Mouse (Mus musculus): ENCODE results near the gene Zfp462. TPM values are rescaled to one million over a fixed set of nuclear protein-coding genes. Genes with fewer than 3 reads are reported as not detected.

The Zfp462 gene
- polyA plus RNA-seq, 1 experiment from 2014 or later, result 9.0 TPM

DNA sequence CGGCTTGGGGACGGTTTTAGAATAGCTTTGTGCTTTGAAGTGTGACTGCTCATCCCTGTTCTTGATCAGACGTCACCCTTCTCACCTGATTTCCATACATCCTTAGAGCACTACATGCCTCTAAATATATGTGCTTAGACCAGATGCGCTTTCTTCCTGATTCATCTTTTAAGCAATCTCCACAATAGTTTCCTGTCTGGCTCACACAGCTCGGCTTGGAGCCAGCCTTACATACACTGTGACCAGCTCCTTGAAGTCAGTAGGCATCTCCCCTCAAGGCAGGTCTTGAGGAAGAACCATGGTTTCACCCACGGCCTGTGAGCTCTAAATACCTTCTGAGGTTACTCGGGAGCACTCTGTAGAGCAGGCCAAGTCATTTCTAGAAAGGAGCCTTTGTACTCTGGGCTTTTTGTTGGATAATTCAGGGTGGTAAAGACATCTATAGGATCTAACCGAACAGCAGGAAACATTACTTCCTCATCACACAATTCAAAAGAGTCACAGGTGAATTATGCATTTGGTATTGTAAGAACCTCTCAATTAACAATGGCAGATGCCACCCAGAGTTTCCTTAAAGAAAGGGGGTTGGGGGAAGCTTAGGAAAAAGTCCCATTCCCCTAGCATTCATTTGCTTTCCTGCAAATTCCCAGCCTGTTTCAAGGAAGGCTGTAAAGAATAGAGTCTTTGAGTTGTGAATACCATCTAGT lies 95.6 kb downstream of the Zfp462 start:
- Histone ChIP-seq H3K9ac (ENCODE audit: low read depth, low read length) (no peak overlapping the region), H3K4me2 (ENCODE audit: low read length) (no peak overlapping the region), H3K4me1 (ENCODE audit: control insufficient read depth, insufficient read depth, low read depth, low read length) (peaks cover 8% of the 10 kb centered on the region), H3K9me3 (ENCODE audit: control insufficient read depth, low read length) (no peaks in the 10 kb centered on the region), H3K36me3 (ENCODE audit: control insufficient read depth, insufficient read depth, low read length) (no peaks in the 10 kb centered on the region), H3K27ac (ENCODE audit: low read depth, low read length) (0 out of 2 replicates have a peak overlapping the region, but pooled peaks have one; percentile 9), H3K27me3 (replicated peaks; ENCODE audit: control insufficient read depth, insufficient read depth, low read length) (no peaks in the 10 kb centered on the region), H3K4me3 (ENCODE audit: low read length) (no peak overlapping the region)
- no peak for ATAC-seq
- WGBS, result 50% methylated on average over 8 of the region's 8 CpGs

DNA sequence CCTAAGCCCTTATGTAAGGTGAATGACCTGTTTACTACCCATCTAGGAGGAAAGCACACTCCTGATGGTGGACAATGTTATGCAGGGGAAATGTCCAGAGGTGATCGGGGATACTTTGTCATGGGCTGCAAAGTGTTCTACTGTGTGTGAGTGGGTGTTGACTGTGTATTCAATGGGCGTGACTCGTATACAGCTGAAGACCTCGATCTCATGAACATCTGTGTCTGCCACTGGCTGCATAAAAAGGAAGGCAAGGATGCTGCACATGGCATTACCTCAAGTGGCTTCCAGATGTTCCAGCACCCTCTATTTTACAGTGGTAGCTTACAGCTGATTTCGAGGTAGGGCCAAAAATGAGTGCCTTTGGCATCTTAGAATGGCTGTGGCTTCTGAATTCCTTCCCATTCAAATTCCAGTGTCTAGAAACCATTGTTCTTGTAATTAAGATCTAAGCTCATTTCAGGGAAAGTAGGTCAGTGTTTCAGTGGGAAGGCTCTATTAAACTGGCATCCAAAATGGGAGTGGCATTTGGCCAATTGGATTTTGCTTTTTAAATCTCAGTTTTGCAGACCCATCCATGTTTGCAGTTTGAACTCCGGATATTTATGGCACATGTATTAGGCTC lies 96.4 kb downstream of the Zfp462 start:
- peaks cover 8% of the 10 kb centered on the region for H3K4me1 ChIP-seq (ENCODE audit: control insufficient read depth, insufficient read depth, low read depth, low read length)
- H3K4me2 ChIP-seq (ENCODE audit: low read length), result no peak overlapping the region
- H3K9me3 ChIP-seq (ENCODE audit: control insufficient read depth, low read length), result no peaks in the 10 kb centered on the region
- H3K4me3 ChIP-seq (ENCODE audit: low read length), result no peak overlapping the region
- no peak overlapping the region for H3K9ac ChIP-seq (ENCODE audit: low read depth, low read length)
- WGBS, result 78% methylated on average over 6 of the region's 6 CpGs
- ATAC-seq, result no peak
- no peak overlapping the region for H3K27ac ChIP-seq (ENCODE audit: low read depth, low read length)
- H3K27me3 ChIP-seq (replicated peaks; ENCODE audit: control insufficient read depth, insufficient read depth, low read length), result no peaks in the 10 kb centered on the region
- no peaks in the 10 kb centered on the region for H3K36me3 ChIP-seq (ENCODE audit: control insufficient read depth, insufficient read depth, low read length)

DNA sequence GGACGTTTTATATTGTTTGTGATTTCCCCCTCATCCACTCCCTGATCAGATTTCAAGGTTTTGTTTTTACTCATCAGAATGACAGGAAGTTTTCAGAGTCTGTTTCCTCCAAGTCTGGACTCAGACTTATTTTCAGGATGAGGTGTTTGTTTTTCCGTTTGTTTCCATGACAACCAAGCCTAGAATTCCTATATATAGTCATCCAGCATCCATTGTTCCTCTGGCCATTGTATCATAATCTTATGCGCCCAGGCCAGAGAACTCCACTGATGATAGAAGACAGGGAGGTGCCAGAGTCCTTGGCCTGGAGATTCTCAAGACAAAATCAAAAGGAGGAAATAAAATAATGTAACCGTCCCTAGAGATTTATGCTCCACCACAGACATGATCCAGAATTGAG lies 97.7 kb downstream of the Zfp462 start:
- Histone ChIP-seq H3K9ac (ENCODE audit: low read depth, low read length) (no peak overlapping the region), H3K27ac (ENCODE audit: low read depth, low read length) (no peak overlapping the region), H3K4me1 (ENCODE audit: control insufficient read depth, insufficient read depth, low read depth, low read length) (peaks cover 8% of the 10 kb centered on the region), H3K4me3 (ENCODE audit: low read length) (no peak overlapping the region), H3K9me3 (ENCODE audit: control insufficient read depth, low read length) (no peaks in the 10 kb centered on the region), H3K4me2 (ENCODE audit: low read length) (no peak overlapping the region), H3K36me3 (ENCODE audit: control insufficient read depth, insufficient read depth, low read length) (no peaks in the 10 kb centered on the region), H3K27me3 (replicated peaks; ENCODE audit: control insufficient read depth, insufficient read depth, low read length) (no peaks in the 10 kb centered on the region)
- WGBS, result 42% methylated on average over 4 of the region's 4 CpGs
- no peak; the same call in 1 of the 2 replicates for ATAC-seq

DNA sequence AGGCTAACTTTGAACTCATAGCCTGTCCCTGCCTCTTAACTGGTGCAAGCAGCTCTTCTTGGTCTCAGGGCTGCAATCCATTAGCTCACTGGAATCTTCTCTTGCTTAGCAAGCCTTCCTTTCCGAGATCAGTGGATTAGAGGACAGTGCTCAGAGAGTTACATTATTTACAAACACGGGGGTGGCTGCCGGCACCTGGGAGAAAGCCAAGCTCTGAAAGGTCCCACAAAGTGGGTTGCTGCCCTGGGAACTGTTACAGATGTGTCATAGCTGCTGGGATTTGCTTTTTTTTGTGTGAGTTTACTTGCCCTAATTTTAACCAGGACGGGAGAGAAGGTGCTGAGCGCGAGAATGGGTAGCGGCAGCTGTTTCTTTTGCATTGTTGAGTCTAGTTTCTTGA lies 102.4 kb downstream of the Zfp462 start:
- ATAC-seq, result no peak
- H3K27ac ChIP-seq (ENCODE audit: low read depth, low read length), result no peak overlapping the region
- no peaks in the 10 kb centered on the region for H3K9me3 ChIP-seq (ENCODE audit: control insufficient read depth, low read length)
- no peaks in the 10 kb centered on the region for H3K27me3 ChIP-seq (replicated peaks; ENCODE audit: control insufficient read depth, insufficient read depth, low read length)
- H3K36me3 ChIP-seq (ENCODE audit: control insufficient read depth, insufficient read depth, low read length), result peaks cover 7% of the 10 kb centered on the region; the same call in 1 of the 2 replicates
- H3K9ac ChIP-seq (ENCODE audit: low read depth, low read length), result no peak overlapping the region
- no peak overlapping the region for H3K4me3 ChIP-seq (ENCODE audit: low read length)
- 79% methylated on average over 7 of the region's 7 CpGs for WGBS
- H3K4me2 ChIP-seq (ENCODE audit: low read length), result no peak overlapping the region
- peaks cover 5% of the 10 kb centered on the region for H3K4me1 ChIP-seq (ENCODE audit: control insufficient read depth, insufficient read depth, low read depth, low read length)

DNA sequence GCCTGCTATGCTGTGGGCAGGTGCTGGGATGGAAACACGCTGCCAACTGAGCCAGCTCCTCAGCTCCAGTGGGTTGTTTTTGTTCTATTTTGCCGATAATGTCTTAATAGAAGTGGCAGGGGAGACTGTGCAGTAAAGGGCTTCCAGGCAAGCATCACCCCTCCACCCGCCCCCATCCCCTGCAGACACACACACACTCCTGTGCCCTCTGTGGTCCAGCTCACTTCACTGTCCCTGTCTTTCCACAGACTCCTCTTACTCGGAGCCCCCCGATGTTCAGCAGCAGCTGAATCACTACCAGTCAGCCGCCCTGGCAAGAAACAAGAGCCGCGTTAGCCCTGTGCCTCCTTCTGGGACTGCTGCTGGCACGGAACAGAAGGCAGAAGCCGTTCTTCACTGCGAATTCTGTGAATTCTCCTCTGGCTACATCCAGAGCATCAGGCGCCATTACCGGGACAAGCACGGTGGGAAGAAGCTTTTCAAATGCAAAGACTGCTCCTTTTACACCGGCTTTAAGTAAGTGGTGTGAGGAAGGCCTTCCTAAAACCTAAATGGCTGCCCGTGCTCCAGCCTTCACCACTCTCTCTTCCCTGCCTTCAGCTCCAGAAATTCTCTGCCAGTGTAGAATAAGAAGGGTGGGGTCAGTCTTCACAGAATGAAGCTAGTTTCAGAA lies 105.2 kb downstream of the Zfp462 start:
- Histone ChIP-seq H3K27ac (ENCODE audit: low read depth, low read length) (peak overlapping the region; percentile 57), H3K36me3 (ENCODE audit: control insufficient read depth, insufficient read depth, low read length) (peaks cover 18% of the 10 kb centered on the region; the same call in 1 of the 2 replicates), H3K4me1 (ENCODE audit: control insufficient read depth, insufficient read depth, low read depth, low read length) (peaks cover 5% of the 10 kb centered on the region; the same call in 1 of the 2 replicates), H3K4me2 (ENCODE audit: low read length) (no peak overlapping the region), H3K9ac (ENCODE audit: low read depth, low read length) (no peak overlapping the region), H3K9me3 (ENCODE audit: control insufficient read depth, low read length) (no peaks in the 10 kb centered on the region), H3K27me3 (replicated peaks; ENCODE audit: control insufficient read depth, insufficient read depth, low read length) (no peaks in the 10 kb centered on the region), H3K4me3 (ENCODE audit: low read length) (no peak overlapping the region)
- 46% methylated on average over 16 of the region's 16 CpGs for whole genome bisulfite sequencing
- peak; percentile 60 for ATAC-seq

DNA sequence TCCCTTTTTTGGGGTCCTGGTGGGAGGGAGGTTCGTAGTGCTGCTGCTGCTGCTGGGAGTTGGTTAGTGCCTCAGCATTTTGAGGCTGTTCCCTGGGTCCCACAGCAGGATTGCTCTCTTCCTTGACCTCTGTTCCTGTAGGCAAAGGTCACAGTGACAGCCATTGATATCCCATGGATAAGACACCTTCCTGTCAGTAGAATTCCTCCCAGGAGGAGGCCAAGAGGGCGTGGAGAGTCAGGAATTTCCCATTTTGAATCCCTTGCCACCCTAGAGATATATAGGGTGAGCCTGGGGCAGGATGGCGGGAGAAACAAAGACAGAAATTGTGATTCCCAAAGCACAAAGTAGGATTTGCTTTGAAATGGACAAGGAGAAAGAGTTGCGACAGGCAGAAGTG lies 106.5 kb downstream of the Zfp462 start:
- H3K4me3 ChIP-seq (ENCODE audit: low read length), result no peak overlapping the region
- no peak for ATAC-seq
- peaks cover 22% of the 10 kb centered on the region for H3K36me3 ChIP-seq (ENCODE audit: control insufficient read depth, insufficient read depth, low read length)
- no peak overlapping the region for H3K4me2 ChIP-seq (ENCODE audit: low read length)
- no peaks in the 10 kb centered on the region for H3K27me3 ChIP-seq (replicated peaks; ENCODE audit: control insufficient read depth, insufficient read depth, low read length)
- no peak overlapping the region for H3K9ac ChIP-seq (ENCODE audit: low read depth, low read length)
- peaks cover 5% of the 10 kb centered on the region; the same call in 1 of the 2 replicates for H3K4me1 ChIP-seq (ENCODE audit: control insufficient read depth, insufficient read depth, low read depth, low read length)
- H3K27ac ChIP-seq (ENCODE audit: low read depth, low read length), result no peak overlapping the region
- H3K9me3 ChIP-seq (ENCODE audit: control insufficient read depth, low read length), result no peaks in the 10 kb centered on the region
- 93% methylated on average over 4 of the region's 4 CpGs for WGBS

DNA sequence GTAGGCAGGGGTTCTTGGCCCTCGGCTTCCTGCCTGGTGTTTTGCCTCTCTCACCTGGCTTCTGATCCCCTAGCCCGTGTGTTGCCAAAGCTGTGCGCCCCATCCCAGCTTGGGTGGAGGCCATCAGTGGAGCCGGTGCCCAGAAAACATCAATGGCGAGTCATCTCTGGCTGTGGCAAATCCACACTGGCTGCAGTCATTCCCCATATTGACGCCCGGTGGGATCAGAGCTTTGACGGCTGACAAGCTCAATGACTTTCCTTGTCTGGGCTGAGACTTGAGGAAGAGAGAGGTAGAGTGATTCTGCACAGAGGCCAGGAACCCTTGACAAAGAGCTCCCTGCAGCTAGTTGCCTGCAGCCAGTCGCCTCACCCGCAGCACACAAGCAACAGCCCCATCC lies 107.8 kb downstream of the Zfp462 start:
- Histone ChIP-seq H3K27me3 (replicated peaks; ENCODE audit: control insufficient read depth, insufficient read depth, low read length) (no peaks in the 10 kb centered on the region), H3K4me1 (ENCODE audit: control insufficient read depth, insufficient read depth, low read depth, low read length) (peaks cover 5% of the 10 kb centered on the region; the same call in 1 of the 2 replicates), H3K36me3 (ENCODE audit: control insufficient read depth, insufficient read depth, low read length) (peaks cover 25% of the 10 kb centered on the region), H3K9ac (ENCODE audit: low read depth, low read length) (no peak overlapping the region), H3K27ac (ENCODE audit: low read depth, low read length) (peak overlapping the region; percentile 45), H3K4me2 (ENCODE audit: low read length) (no peak overlapping the region), H3K9me3 (ENCODE audit: control insufficient read depth, low read length) (no peaks in the 10 kb centered on the region), H3K4me3 (ENCODE audit: low read length) (no peak overlapping the region)
- 77% methylated on average over 10 of the region's 10 CpGs for WGBS
- ATAC-seq, result peak; percentile 63

DNA sequence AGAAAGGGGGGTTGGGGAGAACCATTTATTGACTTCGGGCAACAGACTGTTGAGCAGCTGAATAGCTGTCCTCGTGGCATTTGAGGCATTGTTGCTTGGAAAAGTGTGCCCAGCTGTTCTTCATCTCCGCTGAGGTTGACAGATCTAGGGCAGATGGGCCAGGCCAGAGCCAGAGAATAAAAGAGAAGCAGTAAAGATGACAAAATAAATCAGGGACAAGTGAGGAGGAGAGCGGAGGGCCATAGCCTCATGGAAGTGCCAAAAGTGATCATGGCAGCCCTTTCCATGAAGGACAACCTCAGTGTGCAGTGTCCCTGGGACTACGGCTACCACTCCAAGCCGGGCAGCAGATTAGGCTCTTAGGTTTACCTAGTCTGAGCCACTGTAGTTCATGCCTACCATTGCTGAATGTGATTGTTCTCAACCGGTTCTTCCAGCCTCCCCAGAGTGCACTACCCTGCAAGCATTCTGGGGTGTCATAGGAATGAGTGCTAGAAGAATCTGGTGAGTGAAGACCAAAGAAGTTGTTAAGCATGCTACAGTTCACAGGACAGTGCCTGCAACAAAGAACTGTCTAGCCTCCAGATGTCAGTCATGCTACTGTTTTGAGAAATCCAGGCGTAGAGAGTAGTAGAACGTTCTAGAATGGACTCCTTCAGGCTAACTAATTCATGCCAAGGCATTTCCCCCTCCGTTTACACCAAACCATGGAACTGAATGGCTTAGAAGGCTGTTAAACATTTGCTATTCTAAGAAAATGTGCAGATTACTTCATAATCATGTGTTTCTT lies 113.0 kb downstream of the Zfp462 start:
- peaks cover 18% of the 10 kb centered on the region for H3K36me3 ChIP-seq (ENCODE audit: control insufficient read depth, insufficient read depth, low read length)
- H3K4me3 ChIP-seq (ENCODE audit: low read length), result no peak overlapping the region
- no peaks in the 10 kb centered on the region for H3K4me1 ChIP-seq (ENCODE audit: control insufficient read depth, insufficient read depth, low read depth, low read length)
- peak; percentile 31; the same call in 1 of the 2 replicates for ATAC-seq
- H3K27ac ChIP-seq (ENCODE audit: low read depth, low read length), result peak overlapping the region; percentile 12; the same call in 1 of the 2 replicates
- no peaks in the 10 kb centered on the region for H3K9me3 ChIP-seq (ENCODE audit: control insufficient read depth, low read length)
- WGBS, result 67% methylated on average over 10 of the region's 10 CpGs
- no peaks in the 10 kb centered on the region for H3K27me3 ChIP-seq (replicated peaks; ENCODE audit: control insufficient read depth, insufficient read depth, low read length)
- no peak overlapping the region for H3K9ac ChIP-seq (ENCODE audit: low read depth, low read length)
- H3K4me2 ChIP-seq (ENCODE audit: low read length), result no peak overlapping the region
